Mouse (Mus musculus) MN1 (cell line): ENCODE measurements around the gene Mdc1.
A peak's percentile ranks its signal among the peaks of the same experiment; 100 is the strongest.

Source experiments
- DNase-seq: peaks from one replicate; pipeline ENCODE4 v3.0.0-alpha.2; 2016; ENCODE audit warnings: low spot score

Gene Mdc1

GRCm38 (mm10) chr17:35841076-35841950, at the start of gene Mdc1:
Gene Mdc1, plus strand, starts transcription at chr17:35841515.
- DNase-seq: peak; percentile 100

- DNase-seq: no peak
These were observed 48.5 kb upstream of the Mdc1 start for GRCm38 (mm10) chr17:35792837-35793236.

- no peak for DNase-seq
These were observed 46.2 kb upstream of the Mdc1 start for GRCm38 (mm10) chr17:35795099-35795498.

- DNase-seq: no peak
These were observed 45.7 kb upstream of the Mdc1 start for GRCm38 (mm10) chr17:35795656-35796055.

- DNase-seq: no peak
These were observed 44.5 kb upstream of the Mdc1 start for GRCm38 (mm10) chr17:35796835-35797234.

GRCm38 (mm10) chr17:35800905-35801304, 40.4 kb upstream of the Mdc1 start:
- DNase-seq: no peak

- no peak for DNase-seq
These were observed 38.3 kb upstream of the Mdc1 start for GRCm38 (mm10) chr17:35803020-35803419.

GRCm38 (mm10) chr17:35803858-35804399, 37.4 kb upstream of the Mdc1 start:
- no peak for DNase-seq

GRCm38 (mm10) chr17:35808073-35808472, 33.2 kb upstream of the Mdc1 start:
- DNase-seq: no peak

- DNase-seq: no peak
These were observed 31.9 kb upstream of the Mdc1 start for GRCm38 (mm10) chr17:35809395-35809794.

GRCm38 (mm10) chr17:35810900-35811648, 30.2 kb upstream of the Mdc1 start:
- DNase-seq: no peak

GRCm38 (mm10) chr17:35812307-35812706, 29.0 kb upstream of the Mdc1 start:
- DNase-seq: no peak

- no peak for DNase-seq
These were observed 28.6 kb upstream of the Mdc1 start for GRCm38 (mm10) chr17:35812736-35813135.

GRCm38 (mm10) chr17:35813245-35813647, 28.1 kb upstream of the Mdc1 start:
- peak; percentile 92 for DNase-seq

GRCm38 (mm10) chr17:35813653-35814052, 27.7 kb upstream of the Mdc1 start:
- DNase-seq: peak; percentile 43

GRCm38 (mm10) chr17:35814678-35815077, 26.6 kb upstream of the Mdc1 start:
- no peak for DNase-seq

GRCm38 (mm10) chr17:35815836-35816235, 25.5 kb upstream of the Mdc1 start:
- DNase-seq: no peak

- no peak for DNase-seq
These were observed 24.6 kb upstream of the Mdc1 start for GRCm38 (mm10) chr17:35816686-35817085.

- no peak for DNase-seq
These were observed 24.1 kb upstream of the Mdc1 start for GRCm38 (mm10) chr17:35817226-35817625.

GRCm38 (mm10) chr17:35820111-35820510, 21.2 kb upstream of the Mdc1 start:
- DNase-seq: no peak

- DNase-seq: peak; percentile 92
These were observed 19.6 kb upstream of the Mdc1 start, which contains the start of gene Ier3 for GRCm38 (mm10) chr17:35821439-35822430. Gene Ier3, plus strand, starts transcription at chr17:35821684.
